Mouse (Mus musculus) heart, embryonic 14.5 days (tissue): Measurements from ENCODE around the gene Tlr9. TPM values are rescaled to one million over a fixed set of nuclear protein-coding genes. Genes with fewer than 3 reads are reported as not detected.

Experiments used
- ATAC-seq: fragments of 200-750 bp; cut with Nextera tagmentation; 2 replicates; pipeline ENCODE4 v1.8.0; 2017; ENCODE audit warnings: low read depth, moderate TSS enrichment; ENCODE audit not compliant: insufficient number of reproducible peaks, insufficient read depth, low FRiP score
- H3K27ac ChIP-seq, 2 experiments: fragments of 200-500 bp in 1 of 2; fragments of 300-500 bp in 1 of 2; sonication (generic) in 1 of 2; replicated peaks in 1 of 2; 2 replicates each; pipeline ENCODE4 v1.5.1; 2012 to 2014; ENCODE audit warnings: low read depth in 2 of 2, low read length in 2 of 2, control low read depth in 1 of 2, mild to moderate bottlenecking in 1 of 2, mixed read lengths in 1 of 2; ENCODE audit not compliant: control insufficient read depth in 1 of 2, insufficient read depth in 1 of 2
- H3K27me3 ChIP-seq: fragments of 300-500 bp; sonication (generic); 2 replicates; pipeline ENCODE4 v1.6.1; 2014; ENCODE audit warnings: mild to moderate bottlenecking, low read length, control low read depth; ENCODE audit not compliant: control insufficient read depth, insufficient read depth
- H3K36me3 ChIP-seq: fragments of 300-500 bp; sonication (generic); 2 replicates; pipeline ENCODE4 v1.6.1; 2014; ENCODE audit warnings: mild to moderate bottlenecking, control low read depth, low read length, mixed read lengths; ENCODE audit not compliant: control insufficient read depth, insufficient read depth
- H3K4me1 ChIP-seq, 2 experiments: fragments of 200-500 bp in 1 of 2; fragments of 300-500 bp in 1 of 2; sonication (generic) in 1 of 2; 2 replicates each; pipeline ENCODE4 v1.6.1; 2012 to 2014; ENCODE audit warnings: low read length in 2 of 2, control low read depth in 1 of 2, mixed read lengths in 1 of 2; ENCODE audit not compliant: control insufficient read depth in 2 of 2, insufficient read depth in 2 of 2
- H3K4me2 ChIP-seq: fragments of 300-500 bp; sonication (generic); 2 replicates; pipeline ENCODE4 v1.6.1; 2014; ENCODE audit warnings: mild to moderate bottlenecking, low read length
- H3K4me3 ChIP-seq, 2 experiments: fragments of 200-500 bp in 1 of 2; fragments of 300-500 bp in 1 of 2; sonication (generic) in 1 of 2; 2 replicates each; pipeline ENCODE4 v1.5.1; 2012 to 2014; ENCODE audit warnings: low read length in 2 of 2, mild to moderate bottlenecking in 2 of 2, control low read depth in 1 of 2, low read depth in 1 of 2, moderate library complexity in 1 of 2; ENCODE audit not compliant: control insufficient read depth in 1 of 2, insufficient read depth in 1 of 2
- H3K9ac ChIP-seq: fragments of 300-500 bp; sonication (generic); 2 replicates; pipeline ENCODE4 v1.6.1; 2014; ENCODE audit warnings: mild to moderate bottlenecking, low read length
- H3K9me3 ChIP-seq: fragments of 300-500 bp; sonication (generic); 2 replicates; pipeline ENCODE4 v1.6.1; 2016; ENCODE audit warnings: low read length, control low read depth; ENCODE audit not compliant: control insufficient read depth
- WGBS: fragments of 180-500 bp; shearing (Covaris S2); extraction: QIAGEN DNeasy Blood & Tissue Kit; methylation state at CpG from one replicate; pipeline ENCODE4 v1.1.7; 2014; 5-methylcytosine and 5-hydroxymethylcytosine counted together
- polyA plus RNA-seq: library from polyadenylated mRNA; unstranded; fragments of >200 nt; fragmentation: Nextera tagmentation; extraction: Ambion mirVana; gene quantifications from 2 replicates; pipeline ENCODE4 v1.2.1, GENCODE M21; 2014

The Tlr9 gene
- polyA plus RNA-seq, 1 experiment from 2014 or later = 0.05 TPM

- Histone ChIP-seq H3K4me2 (no peak overlapping the region), H3K4me3 (no peak overlapping the region), H3K9me3 (no peaks in the 10 kb centered on the region), H3K27me3 (no peaks in the 10 kb centered on the region), H3K9ac (no peak overlapping the region), H3K4me1 (peaks cover 0 to 14% of the 10 kb centered on the region in 2 experiments; a peak in 1 of 4 replicates), H3K27ac (no peak overlapping the region), H3K36me3 (peaks cover 99% of the 10 kb centered on the region)
- 94% methylated on average over 4 of the region's 4 CpGs for whole genome bisulfite sequencing
- no peak for ATAC-seq
Observed at GRCm38 (mm10) chr9:106182146-106182545, 40.3 kb upstream of the Tlr9 start.

- Histone ChIP-seq H3K4me3 (no peak overlapping the region), H3K27ac (no peak overlapping the region), H3K36me3 (peaks cover 99% of the 10 kb centered on the region), H3K9me3 (no peaks in the 10 kb centered on the region), H3K4me2 (no peak overlapping the region), H3K4me1 (peaks cover 0 to 4% of the 10 kb centered on the region in 2 experiments; a peak in 1 of 4 replicates), H3K9ac (no peak overlapping the region), H3K27me3 (no peaks in the 10 kb centered on the region)
- WGBS = 90% methylated on average over 5 of the region's 5 CpGs
- no peak for ATAC-seq
Observed at GRCm38 (mm10) chr9:106183996-106184395, 38.4 kb upstream of the Tlr9 start.

- ATAC-seq = no peak
- Histone ChIP-seq H3K27me3 (no peaks in the 10 kb centered on the region), H3K9ac (no peak overlapping the region), H3K4me2 (no peak overlapping the region), H3K9me3 (no peaks in the 10 kb centered on the region), H3K4me1 (no peaks in the 10 kb centered on the region), H3K4me3 (no peak overlapping the region), H3K27ac (no peak overlapping the region), H3K36me3 (peaks cover 96% of the 10 kb centered on the region)
- 81% methylated on average over 1 of the region's 1 CpGs for WGBS
Observed at GRCm38 (mm10) chr9:106191355-106191754, 31.0 kb upstream of the Tlr9 start.

- Histone ChIP-seq H3K4me2 (no peak overlapping the region), H3K9ac (no peak overlapping the region), H3K9me3 (no peaks in the 10 kb centered on the region), H3K4me3 (no peak overlapping the region), H3K4me1 (no peaks in the 10 kb centered on the region), H3K36me3 (peaks cover 95% of the 10 kb centered on the region), H3K27me3 (no peaks in the 10 kb centered on the region), H3K27ac (no peak overlapping the region)
- WGBS = 92% methylated on average over 8 of the region's 8 CpGs
- ATAC-seq = no peak
Observed at GRCm38 (mm10) chr9:106192024-106192423, 30.4 kb upstream of the Tlr9 start.

- 100% methylated on average over 1 of the region's 1 CpGs for WGBS
- Histone ChIP-seq H3K27me3 (no peaks in the 10 kb centered on the region), H3K4me1 (no peaks in the 10 kb centered on the region), H3K9me3 (no peaks in the 10 kb centered on the region), H3K36me3 (peaks cover 85% of the 10 kb centered on the region), H3K27ac (no peak overlapping the region), H3K4me3 (no peak overlapping the region), H3K9ac (no peak overlapping the region), H3K4me2 (no peak overlapping the region)
- ATAC-seq = no peak
Observed at GRCm38 (mm10) chr9:106192998-106193397, 29.4 kb upstream of the Tlr9 start.

- ATAC-seq = no peak
- 87% methylated on average over 8 of the region's 8 CpGs for WGBS
- Histone ChIP-seq H3K4me1 (peaks cover 3 to 5% of the 10 kb centered on the region in 2 experiments; a peak in 2 of 4 replicates), H3K27me3 (no peaks in the 10 kb centered on the region), H3K9me3 (no peaks in the 10 kb centered on the region), H3K4me3 (no peak overlapping the region), H3K4me2 (no peak overlapping the region), H3K9ac (no peak overlapping the region), H3K36me3 (peaks cover 73% of the 10 kb centered on the region), H3K27ac (no peak overlapping the region)
Observed at GRCm38 (mm10) chr9:106193930-106194807, 28.2 kb upstream of the Tlr9 start.

- peaks cover 8 to 10% of the 10 kb centered on the region in 2 experiments for H3K4me1 ChIP-seq
- WGBS = 89% methylated on average over 8 of the region's 8 CpGs
- H3K27me3 ChIP-seq = no peaks in the 10 kb centered on the region
- no peak overlapping the region for H3K27ac ChIP-seq
- H3K9me3 ChIP-seq = no peaks in the 10 kb centered on the region
- H3K36me3 ChIP-seq = peaks cover 58% of the 10 kb centered on the region
- no peak overlapping the region for H3K4me3 ChIP-seq
- no peak overlapping the region for H3K4me2 ChIP-seq
- H3K9ac ChIP-seq = no peak overlapping the region
- no peak for ATAC-seq
Observed at GRCm38 (mm10) chr9:106195693-106196092, 26.7 kb upstream of the Tlr9 start.
